Mouse (Mus musculus): ENCODE measurements around the gene Prkar2b. TPM values are rescaled to one million over a fixed set of nuclear protein-coding genes. Genes with fewer than 3 reads are reported as not detected.

Prkar2b gene
- polyA plus RNA-seq, 1 experiment from 2014 or later: 34.0 TPM

DNA sequence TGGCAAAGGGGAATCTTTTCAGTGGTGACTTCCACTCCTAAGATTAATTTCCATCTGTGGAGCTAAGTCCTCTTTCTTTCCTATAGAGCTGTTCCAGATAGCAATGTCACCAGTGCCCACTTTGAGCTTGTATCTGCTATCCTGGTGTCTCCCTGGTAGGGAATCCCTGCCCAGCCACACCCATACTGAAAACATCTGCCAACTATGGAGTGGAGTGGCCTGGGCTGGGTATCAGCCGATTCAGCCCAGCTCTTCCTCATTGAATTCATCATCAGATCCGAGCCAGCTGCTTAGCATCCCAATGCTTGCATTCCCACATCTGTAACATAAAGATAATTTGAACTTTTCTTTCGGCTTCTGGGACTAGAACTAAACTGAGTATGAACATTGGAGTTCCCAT lies 25.8 kb upstream of the Prkar2b start:
- peak; percentile 31; the same call in 1 of the 2 replicates for ATAC-seq
- H3K36me3 ChIP-seq (replicated peaks; ENCODE audit: insufficient read depth, low read length): no peaks in the 10 kb centered on the region
- WGBS (ENCODE audit: insufficient replicate concordance): 63% methylated on average over 3 of the region's 3 CpGs
- TF ChIP-seq CTCF (IDR thresholded peaks at IDR 0.05; ENCODE audit: low read depth): no peak
- no peak for TF ChIP-seq EP300 (IDR thresholded peaks at IDR 0.05; ENCODE audit: low read depth)
- no peaks in the 10 kb centered on the region for H3K9me3 ChIP-seq (ENCODE audit: low read length)
- H3K27ac ChIP-seq (ENCODE audit: low read depth): no peak overlapping the region
- H3K4me3 ChIP-seq (ENCODE audit: low read depth, low read length): no peak overlapping the region
- H3K4me1 ChIP-seq (ENCODE audit: insufficient read depth): peaks cover 15% of the 10 kb centered on the region
- no peak overlapping the region for H3K9ac ChIP-seq (replicated peaks)
- no peak for DNase-seq
- H3K27me3 ChIP-seq (ENCODE audit: insufficient read depth, low read length): no peaks in the 10 kb centered on the region
- H3K4me2 ChIP-seq (ENCODE audit: low read depth, low read length): peak overlapping the region; percentile 28; the same call in 1 of the 2 replicates

DNA sequence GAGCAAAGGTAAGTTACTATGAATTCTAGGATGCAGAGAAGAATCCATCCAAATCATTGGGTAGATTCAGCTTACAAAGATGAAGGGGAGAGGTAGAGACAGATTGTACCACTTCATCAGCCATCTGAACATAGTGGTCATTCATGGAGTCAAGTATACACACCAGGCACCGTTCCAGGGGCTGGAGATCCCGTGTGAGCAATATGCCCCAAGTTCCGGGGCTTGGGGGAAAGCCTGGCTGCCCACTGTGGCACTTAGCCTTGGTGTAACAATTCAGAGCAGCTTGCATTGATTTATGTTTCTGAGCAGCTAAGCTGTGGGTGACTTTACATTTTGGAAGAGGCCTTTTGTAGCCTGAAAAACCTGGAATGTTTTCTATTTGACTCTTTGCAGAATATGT lies 24.8 kb upstream of the Prkar2b start:
- H3K9me3 ChIP-seq (ENCODE audit: low read length): no peaks in the 10 kb centered on the region
- H3K36me3 ChIP-seq (replicated peaks; ENCODE audit: insufficient read depth, low read length): no peaks in the 10 kb centered on the region
- ATAC-seq (no peak), DNase-seq (no peak)
- H3K4me1 ChIP-seq (ENCODE audit: insufficient read depth): peaks cover 15% of the 10 kb centered on the region
- no peak overlapping the region for H3K4me3 ChIP-seq (ENCODE audit: low read depth, low read length)
- TF ChIP-seq CTCF (IDR thresholded peaks at IDR 0.05; ENCODE audit: low read depth) (no peak), EP300 (IDR thresholded peaks at IDR 0.05; ENCODE audit: low read depth) (no peak)
- H3K27me3 ChIP-seq (ENCODE audit: insufficient read depth, low read length): no peaks in the 10 kb centered on the region
- no peak overlapping the region for H3K4me2 ChIP-seq (ENCODE audit: low read depth, low read length)
- H3K9ac ChIP-seq (replicated peaks): no peak overlapping the region
- WGBS (ENCODE audit: insufficient replicate concordance): 81% methylated on average over 3 of the region's 3 CpGs
- no peak overlapping the region for H3K27ac ChIP-seq (ENCODE audit: low read depth)

DNA sequence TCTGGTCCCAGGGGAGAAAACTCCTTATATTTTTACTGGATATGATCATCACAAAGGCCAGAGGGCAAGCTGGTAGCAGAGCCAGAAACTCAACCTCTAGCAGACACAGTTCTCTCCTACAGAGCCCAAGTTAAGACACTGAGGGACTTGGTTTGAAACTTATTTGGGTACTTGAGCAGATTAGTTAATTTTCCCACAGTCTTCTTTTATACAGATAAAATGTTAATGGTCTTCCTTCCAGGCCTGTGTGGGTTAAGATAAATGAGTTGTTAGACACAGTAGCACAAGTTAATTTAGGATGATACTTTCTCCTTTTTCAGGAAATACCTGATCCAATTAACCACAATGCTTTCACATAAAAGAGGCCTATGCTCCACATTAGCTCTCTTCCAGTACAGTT lies 24.1 kb upstream of the Prkar2b start:
- DNase-seq (no peak), ATAC-seq (no peak)
- Histone ChIP-seq H3K36me3 (replicated peaks; ENCODE audit: insufficient read depth, low read length) (no peaks in the 10 kb centered on the region), H3K9ac (replicated peaks) (peak overlapping the region; percentile 8; the same call in 1 of the 2 replicates), H3K9me3 (ENCODE audit: low read length) (no peaks in the 10 kb centered on the region), H3K4me1 (ENCODE audit: insufficient read depth) (peaks cover 15% of the 10 kb centered on the region), H3K4me2 (ENCODE audit: low read depth, low read length) (no peak overlapping the region), H3K27me3 (ENCODE audit: insufficient read depth, low read length) (no peaks in the 10 kb centered on the region), H3K4me3 (ENCODE audit: low read depth, low read length) (no peak overlapping the region), H3K27ac (ENCODE audit: low read depth) (no peak overlapping the region)
- TF ChIP-seq EP300 (IDR thresholded peaks at IDR 0.05; ENCODE audit: low read depth): no peak
- TF ChIP-seq CTCF (IDR thresholded peaks at IDR 0.05; ENCODE audit: low read depth): no peak

DNA sequence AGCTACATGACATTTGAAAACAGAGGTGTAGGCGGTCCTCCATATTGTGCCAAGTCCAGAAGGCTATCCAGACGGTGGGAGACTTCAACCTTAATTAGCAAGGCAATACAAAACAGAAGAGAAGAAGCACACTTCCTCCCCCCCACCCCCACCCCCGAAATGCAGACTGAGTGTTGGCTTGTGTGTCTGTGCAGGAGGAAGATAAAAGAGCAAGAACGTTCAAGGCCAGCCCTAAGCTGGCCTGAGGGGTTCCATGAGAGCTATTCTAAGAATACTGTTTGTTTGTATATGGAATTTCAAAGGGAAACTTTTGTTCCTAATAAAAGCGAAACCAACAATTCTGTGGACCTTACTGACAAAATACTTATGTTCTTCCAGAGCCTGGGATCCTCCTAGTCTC lies 23.5 kb upstream of the Prkar2b start:
- ATAC-seq: no peak
- WGBS (ENCODE audit: insufficient replicate concordance): 41% methylated on average over 5 of the region's 5 CpGs

DNA sequence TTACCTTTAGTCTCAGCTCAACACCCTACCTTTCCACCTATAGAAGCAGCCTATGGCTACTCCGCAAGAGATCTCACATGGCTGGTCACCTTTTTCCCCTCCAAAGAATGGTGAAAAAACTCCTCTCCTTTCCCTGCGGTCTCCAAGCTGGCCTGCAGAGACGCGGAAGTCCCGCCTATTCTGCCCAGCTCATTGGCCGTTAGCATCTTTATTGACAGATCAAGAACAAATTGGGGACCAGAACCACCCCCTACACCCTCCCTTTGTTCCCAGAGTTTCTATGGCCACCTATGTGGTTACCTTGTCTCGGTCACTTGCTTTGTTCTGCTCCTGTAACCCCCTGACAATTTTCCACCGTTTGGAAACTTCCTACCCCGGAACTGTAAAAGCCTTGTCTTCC lies 19.6 kb upstream of the Prkar2b start:
- no peak for DNase-seq
- Histone ChIP-seq H3K4me3 (ENCODE audit: low read depth, low read length) (no peak overlapping the region), H3K27ac (ENCODE audit: low read depth) (no peak overlapping the region), H3K9ac (replicated peaks) (no peak overlapping the region), H3K27me3 (ENCODE audit: insufficient read depth, low read length) (no peaks in the 10 kb centered on the region), H3K4me1 (ENCODE audit: insufficient read depth) (peaks cover 9% of the 10 kb centered on the region), H3K4me2 (ENCODE audit: low read depth, low read length) (no peak overlapping the region), H3K9me3 (ENCODE audit: low read length) (no peaks in the 10 kb centered on the region), H3K36me3 (replicated peaks; ENCODE audit: insufficient read depth, low read length) (no peaks in the 10 kb centered on the region)
- 83% methylated on average over 9 of the region's 9 CpGs for WGBS (ENCODE audit: insufficient replicate concordance)
- TF ChIP-seq CTCF (IDR thresholded peaks at IDR 0.05; ENCODE audit: low read depth): no peak
- TF ChIP-seq EP300 (IDR thresholded peaks at IDR 0.05; ENCODE audit: low read depth): no peak
- no peak for ATAC-seq

More for the DNA sequence above, 23.5 kb upstream of the Prkar2b start:
- Histone ChIP-seq H3K4me3 (ENCODE audit: low read depth, low read length) (no peak overlapping the region), H3K27me3 (ENCODE audit: insufficient read depth, low read length) (no peaks in the 10 kb centered on the region), H3K27ac (ENCODE audit: low read depth) (no peak overlapping the region), H3K9me3 (ENCODE audit: low read length) (no peaks in the 10 kb centered on the region), H3K36me3 (replicated peaks; ENCODE audit: insufficient read depth, low read length) (no peaks in the 10 kb centered on the region), H3K4me2 (ENCODE audit: low read depth, low read length) (no peak overlapping the region), H3K4me1 (ENCODE audit: insufficient read depth) (peaks cover 15% of the 10 kb centered on the region), H3K9ac (replicated peaks) (no peak overlapping the region)
- TF ChIP-seq CTCF (IDR thresholded peaks at IDR 0.05; ENCODE audit: low read depth): no peak
- no peak for TF ChIP-seq EP300 (IDR thresholded peaks at IDR 0.05; ENCODE audit: low read depth)
- DNase-seq: no peak

DNA sequence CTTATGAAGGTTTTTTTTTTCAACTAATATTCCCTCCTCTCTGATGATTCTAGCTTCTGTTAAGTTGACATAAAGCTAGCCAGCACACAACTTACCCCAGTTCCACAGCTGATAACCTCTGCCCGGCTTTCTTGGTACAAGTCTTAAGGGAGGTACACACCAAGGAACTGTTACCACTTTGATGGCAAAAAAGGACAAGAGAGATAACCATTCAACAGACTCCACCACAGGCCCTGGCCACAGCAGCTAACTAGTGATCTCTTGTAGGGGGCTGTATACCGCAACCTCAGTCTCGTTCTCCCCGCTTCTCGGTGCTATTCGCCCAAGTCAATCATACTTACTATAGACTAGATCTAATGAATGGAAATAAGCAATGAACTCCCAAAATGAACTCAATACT lies 16.3 kb upstream of the Prkar2b start:
- 67% methylated on average over 6 of the region's 6 CpGs for WGBS (ENCODE audit: insufficient replicate concordance)
- no peak for TF ChIP-seq CTCF (IDR thresholded peaks at IDR 0.05; ENCODE audit: low read depth)
- no peak for TF ChIP-seq EP300 (IDR thresholded peaks at IDR 0.05; ENCODE audit: low read depth)
- no peaks in the 10 kb centered on the region for H3K9me3 ChIP-seq (ENCODE audit: low read length)
- H3K36me3 ChIP-seq (replicated peaks; ENCODE audit: insufficient read depth, low read length): no peaks in the 10 kb centered on the region
- no peak overlapping the region for H3K4me3 ChIP-seq (ENCODE audit: low read depth, low read length)
- no peaks in the 10 kb centered on the region for H3K4me1 ChIP-seq (ENCODE audit: insufficient read depth)
- H3K27ac ChIP-seq (ENCODE audit: low read depth): no peak overlapping the region
- no peak overlapping the region for H3K9ac ChIP-seq (replicated peaks)
- DNase-seq (no peak), ATAC-seq (no peak)
- no peaks in the 10 kb centered on the region for H3K27me3 ChIP-seq (ENCODE audit: insufficient read depth, low read length)
- H3K4me2 ChIP-seq (ENCODE audit: low read depth, low read length): no peak overlapping the region
